Mouse (Mus musculus) midbrain, embryonic 12.5 days (tissue): ENCODE measurements around the gene Chrm1. TPM values are rescaled to one million over a fixed set of nuclear protein-coding genes. Genes with fewer than 3 reads are reported as not detected.

Experiments used
- ATAC-seq: fragments of 200-750 bp; cut with Nextera tagmentation; 2 replicates; pipeline ENCODE4 v1.8.0; 2017; ENCODE audit warnings: low read depth, moderate TSS enrichment, moderate library complexity; ENCODE audit not compliant: low FRiP score
- H3K27ac ChIP-seq: fragments of 300-500 bp; sonication (generic); replicated peaks from 2 replicates; pipeline ENCODE4 v1.5.1; 2016; ENCODE audit warnings: mild to moderate bottlenecking
- H3K27me3 ChIP-seq: fragments of 300-500 bp; sonication (generic); 2 replicates; pipeline ENCODE4 v1.6.1; 2016; ENCODE audit warnings: mild to moderate bottlenecking
- H3K36me3 ChIP-seq: fragments of 300-500 bp; sonication (generic); 2 replicates; pipeline ENCODE4 v1.6.1; 2016
- H3K4me1 ChIP-seq: fragments of 300-500 bp; sonication (generic); 2 replicates; pipeline ENCODE4 v1.6.1; 2016
- H3K4me2 ChIP-seq: fragments of 300-500 bp; sonication (generic); replicated peaks from 2 replicates; pipeline ENCODE4 v1.6.1; 2016; ENCODE audit warnings: mild to moderate bottlenecking, moderate library complexity
- H3K4me3 ChIP-seq: fragments of 300-500 bp; sonication (generic); 2 replicates; pipeline ENCODE4 v1.5.1; 2016; ENCODE audit warnings: mild to moderate bottlenecking
- H3K9ac ChIP-seq: fragments of 300-500 bp; sonication (generic); replicated peaks from 2 replicates; pipeline ENCODE4 v1.6.1; 2016; ENCODE audit warnings: mild to moderate bottlenecking, moderate library complexity
- H3K9me3 ChIP-seq: fragments of 300-500 bp; sonication (generic); 2 replicates; pipeline ENCODE4 v1.6.1; 2016; ENCODE audit warnings: mild to moderate bottlenecking
- WGBS: fragments of 180-500 bp; shearing (Covaris S2); methylation state at CpG from one replicate; pipeline ENCODE4 v1.1.7; 2016; 5-methylcytosine and 5-hydroxymethylcytosine counted together
- polyA plus RNA-seq: library from polyadenylated mRNA; unstranded; fragments of >200 nt; fragmentation: Nextera tagmentation; extraction: Ambion mirVana; gene quantifications from 2 replicates; pipeline ENCODE4 v1.2.1, GENCODE M21; 2016

Gene Chrm1
- polyA plus RNA-seq, 1 experiment from 2014 or later: 0.59 TPM

- no peak for ATAC-seq
- Histone ChIP-seq H3K4me3 (no peak overlapping the region), H3K9ac (no peak overlapping the region), H3K9me3 (no peaks in the 10 kb centered on the region), H3K4me2 (no peak overlapping the region), H3K27ac (no peak overlapping the region), H3K27me3 (no peaks in the 10 kb centered on the region), H3K4me1 (peaks cover 4% of the 10 kb centered on the region; the same call in 1 of the 2 replicates), H3K36me3 (no peaks in the 10 kb centered on the region)
- 60% methylated on average over 5 of the region's 5 CpGs for WGBS
Observed at GRCm38 (mm10) chr19:8692740-8693139, 29.2 kb downstream of the Chrm1 start.

GRCm38 (mm10) chr19:8695330-8695729, 31.7 kb downstream of the Chrm1 start:
- Histone ChIP-seq H3K27ac (no peak overlapping the region), H3K4me2 (no peak overlapping the region), H3K36me3 (no peaks in the 10 kb centered on the region), H3K9me3 (no peaks in the 10 kb centered on the region), H3K27me3 (no peaks in the 10 kb centered on the region), H3K9ac (no peak overlapping the region), H3K4me3 (no peak overlapping the region), H3K4me1 (peaks cover 4% of the 10 kb centered on the region; the same call in 1 of the 2 replicates)
- ATAC-seq: peak; percentile 56; the same call in 1 of the 2 replicates
- WGBS: 74% methylated on average over 3 of the region's 6 CpGs

- no peak overlapping the region for H3K4me3 ChIP-seq
- no peaks in the 10 kb centered on the region for H3K27me3 ChIP-seq
- H3K9ac ChIP-seq: no peak overlapping the region
- no peak overlapping the region for H3K27ac ChIP-seq
- H3K4me1 ChIP-seq: no peaks in the 10 kb centered on the region
- no peaks in the 10 kb centered on the region for H3K9me3 ChIP-seq
- ATAC-seq: no peak
- H3K4me2 ChIP-seq: no peak overlapping the region
- 83% methylated on average over 9 of the region's 9 CpGs for WGBS
- H3K36me3 ChIP-seq: no peaks in the 10 kb centered on the region
Observed at GRCm38 (mm10) chr19:8699652-8700051, 36.1 kb downstream of the Chrm1 start.

- no peaks in the 10 kb centered on the region for H3K9me3 ChIP-seq
- H3K27ac ChIP-seq: no peak overlapping the region
- no peak overlapping the region for H3K9ac ChIP-seq
- WGBS: 67% methylated on average over 3 of the region's 3 CpGs
- no peaks in the 10 kb centered on the region for H3K27me3 ChIP-seq
- H3K36me3 ChIP-seq: peaks cover 9% of the 10 kb centered on the region
- H3K4me3 ChIP-seq: no peak overlapping the region
- ATAC-seq: no peak
- no peak overlapping the region for H3K4me2 ChIP-seq
- no peaks in the 10 kb centered on the region for H3K4me1 ChIP-seq
Observed at GRCm38 (mm10) chr19:8702458-8702857, 38.9 kb downstream of the Chrm1 start.

GRCm38 (mm10) chr19:8703571-8703970, 40.0 kb downstream of the Chrm1 start:
- H3K4me1 ChIP-seq: no peaks in the 10 kb centered on the region
- H3K9ac ChIP-seq: no peak overlapping the region
- no peaks in the 10 kb centered on the region for H3K27me3 ChIP-seq
- no peak overlapping the region for H3K4me2 ChIP-seq
- WGBS: 50% methylated on average over 4 of the region's 4 CpGs
- no peak overlapping the region for H3K4me3 ChIP-seq
- H3K27ac ChIP-seq: no peak overlapping the region
- no peaks in the 10 kb centered on the region for H3K9me3 ChIP-seq
- ATAC-seq: no peak
- peaks cover 20% of the 10 kb centered on the region for H3K36me3 ChIP-seq

GRCm38 (mm10) chr19:8705026-8705708, 41.6 kb downstream of the Chrm1 start:
- Histone ChIP-seq H3K4me1 (no peaks in the 10 kb centered on the region), H3K9ac (no peak overlapping the region), H3K27ac (no peak overlapping the region), H3K27me3 (no peaks in the 10 kb centered on the region), H3K4me3 (no peak overlapping the region), H3K4me2 (no peak overlapping the region), H3K36me3 (peaks cover 36% of the 10 kb centered on the region), H3K9me3 (no peaks in the 10 kb centered on the region)
- ATAC-seq: no peak
- WGBS: 80% methylated on average over 6 of the region's 6 CpGs

GRCm38 (mm10) chr19:8706132-8706667, 42.6 kb downstream of the Chrm1 start:
- no peaks in the 10 kb centered on the region for H3K9me3 ChIP-seq
- H3K27me3 ChIP-seq: no peaks in the 10 kb centered on the region
- no peak overlapping the region for H3K9ac ChIP-seq
- 89% methylated on average over 7 of the region's 7 CpGs for WGBS
- no peak overlapping the region for H3K27ac ChIP-seq
- no peak overlapping the region for H3K4me2 ChIP-seq
- no peak overlapping the region for H3K4me3 ChIP-seq
- no peak for ATAC-seq
- H3K36me3 ChIP-seq: peaks cover 46% of the 10 kb centered on the region
- peaks cover 8% of the 10 kb centered on the region; the same call in 1 of the 2 replicates for H3K4me1 ChIP-seq

- H3K36me3 ChIP-seq: peaks cover 52% of the 10 kb centered on the region
- no peaks in the 10 kb centered on the region for H3K27me3 ChIP-seq
- no peaks in the 10 kb centered on the region for H3K9me3 ChIP-seq
- ATAC-seq: no peak
- WGBS: 89% methylated on average over 7 of the region's 7 CpGs
- no peak overlapping the region for H3K27ac ChIP-seq
- H3K4me1 ChIP-seq: peaks cover 14% of the 10 kb centered on the region
- no peak overlapping the region for H3K4me3 ChIP-seq
- H3K4me2 ChIP-seq: no peak overlapping the region
- H3K9ac ChIP-seq: no peak overlapping the region
Observed at GRCm38 (mm10) chr19:8706930-8707329, 43.3 kb downstream of the Chrm1 start.

GRCm38 (mm10) chr19:8708954-8709353, 45.4 kb downstream of the Chrm1 start:
- no peak overlapping the region for H3K4me2 ChIP-seq
- peaks cover 22% of the 10 kb centered on the region for H3K4me1 ChIP-seq
- peaks cover 52% of the 10 kb centered on the region for H3K36me3 ChIP-seq
- H3K27me3 ChIP-seq: no peaks in the 10 kb centered on the region
- WGBS: 95% methylated on average over 8 of the region's 8 CpGs
- H3K9ac ChIP-seq: no peak overlapping the region
- H3K9me3 ChIP-seq: no peaks in the 10 kb centered on the region
- no peak overlapping the region for H3K4me3 ChIP-seq
- H3K27ac ChIP-seq: no peak overlapping the region
- no peak for ATAC-seq

GRCm38 (mm10) chr19:8710057-8710456, 46.5 kb downstream of the Chrm1 start:
- Histone ChIP-seq H3K4me1 (peaks cover 26% of the 10 kb centered on the region), H3K9me3 (no peaks in the 10 kb centered on the region), H3K27ac (no peak overlapping the region), H3K4me2 (no peak overlapping the region), H3K36me3 (peaks cover 52% of the 10 kb centered on the region), H3K4me3 (no peak overlapping the region), H3K9ac (no peak overlapping the region), H3K27me3 (no peaks in the 10 kb centered on the region)
- 97% methylated on average over 2 of the region's 2 CpGs for WGBS
- ATAC-seq: no peak

GRCm38 (mm10) chr19:8711506-8711905, 47.9 kb downstream of the Chrm1 start:
- Histone ChIP-seq H3K4me1 (peaks cover 26% of the 10 kb centered on the region), H3K36me3 (peaks cover 50% of the 10 kb centered on the region), H3K27me3 (no peaks in the 10 kb centered on the region), H3K4me2 (peak overlapping the region; percentile 73), H3K9me3 (no peaks in the 10 kb centered on the region), H3K4me3 (peak overlapping the region; percentile 61), H3K27ac (no peak overlapping the region), H3K9ac (peak overlapping the region; percentile 34; the same call in 1 of the 2 replicates)
- 86% methylated on average over 4 of the region's 4 CpGs for WGBS
- ATAC-seq: no peak

GRCm38 (mm10) chr19:8711949-8712869, 48.6 kb downstream of the Chrm1 start:
- H3K4me1 ChIP-seq: peaks cover 26% of the 10 kb centered on the region
- H3K9me3 ChIP-seq: no peaks in the 10 kb centered on the region
- no peak for ATAC-seq
- peak overlapping the region; percentile 78 for H3K9ac ChIP-seq
- H3K27ac ChIP-seq: peak overlapping the region; percentile 86
- H3K4me2 ChIP-seq: peak overlapping the region; percentile 73
- H3K4me3 ChIP-seq: peak overlapping the region; percentile 61
- WGBS: 67% methylated on average over 10 of the region's 10 CpGs
- H3K36me3 ChIP-seq: peaks cover 45% of the 10 kb centered on the region
- H3K27me3 ChIP-seq: no peaks in the 10 kb centered on the region
